Mouse (Mus musculus) MEL (cell line): Measurements from ENCODE around the gene Mpv17l2. TPM values are rescaled to one million over a fixed set of nuclear protein-coding genes. Genes with fewer than 3 reads are reported as not detected.
A peak's percentile ranks its signal among the peaks of the same experiment; 100 is the strongest.

Experiments used
- DNase-seq: peaks from one replicate; pipeline ENCODE4 v3.0.0; 2011; ENCODE audit warnings: low read depth, low spot score
- H3K27ac ChIP-seq: 2 replicates; pipeline ENCODE4 v1.5.1; 2012; ENCODE audit warnings: low read depth, mild to moderate bottlenecking, control low read depth, low read length, moderate library complexity; ENCODE audit not compliant: control insufficient read depth
- H3K27me3 ChIP-seq, 2 experiments: fragments of 150-350 bp in 1 of 2; sonication (generic) in 1 of 2; 2 replicates each; pipeline ENCODE4 v1.6.1; 2012; ENCODE audit warnings: low read length in 2 of 2, mild to moderate bottlenecking in 2 of 2, improper control_type of control experiment in 1 of 2, moderate library complexity in 1 of 2; ENCODE audit not compliant: insufficient read depth in 2 of 2, control insufficient read depth in 1 of 2
- H3K36me3 ChIP-seq, 2 experiments: 2 replicates each; pipeline ENCODE4 v1.6.1; 2012 to 2014; ENCODE audit warnings: low read length in 2 of 2, improper control_type of control experiment in 1 of 2, inconsistent platforms in 1 of 2, mild to moderate bottlenecking in 1 of 2; ENCODE audit not compliant: insufficient read depth in 2 of 2, control insufficient read depth in 1 of 2
- H3K4me1 ChIP-seq, 2 experiments: fragments of 150-350 bp in 1 of 2; sonication (generic) in 1 of 2; 2 replicates each; pipeline ENCODE4 v1.6.1; 2012; ENCODE audit warnings: low read length in 2 of 2, improper control_type of control experiment in 1 of 2, mild to moderate bottlenecking in 1 of 2; ENCODE audit not compliant: insufficient read depth in 2 of 2, control insufficient read depth in 1 of 2
- H3K4me3 ChIP-seq, 2 experiments: fragments of 150-350 bp in 1 of 2; sonication (generic) in 1 of 2; 2 replicates each; pipeline ENCODE4 v1.5.1; 2012; ENCODE audit warnings: low read depth in 2 of 2, low read length in 2 of 2, mild to moderate bottlenecking in 2 of 2, moderate library complexity in 2 of 2, control low read depth in 1 of 2, improper control_type of control experiment in 1 of 2; ENCODE audit not compliant: control insufficient read depth in 1 of 2, insufficient read depth in 1 of 2
- H3K79me2 ChIP-seq: 2 replicates; pipeline ENCODE4 v1.6.1; 2012; ENCODE audit warnings: mild to moderate bottlenecking, low read length, moderate library complexity; ENCODE audit not compliant: control insufficient read depth, poor library complexity, insufficient read depth
- H3K9ac ChIP-seq: 2 replicates; pipeline ENCODE4 v1.6.1; 2012; ENCODE audit warnings: low read depth, mild to moderate bottlenecking, control low read depth, low read length, moderate library complexity; ENCODE audit not compliant: control insufficient read depth, poor library complexity, severe bottlenecking
- H3K9me3 ChIP-seq: fragments of 150-350 bp; sonication (generic); replicated peaks from 2 replicates; pipeline ENCODE4 v1.6.1; 2012; ENCODE audit warnings: mild to moderate bottlenecking, low read length, improper control_type of control experiment, moderate library complexity; ENCODE audit not compliant: insufficient read depth
- CHD1 ChIP-seq: IDR thresholded peaks from 2 replicates; pipeline ENCODE4 v1.6.1; 2012; ENCODE audit warnings: low read depth, mild to moderate bottlenecking, inconsistent platforms, low read length, improper control_type of control experiment
- CHD2 ChIP-seq: IDR thresholded peaks from 2 replicates; pipeline ENCODE4 v1.6.1; 2011; ENCODE audit warnings: low read length, improper control_type of control experiment
- CTCF ChIP-seq, 3 experiments: IDR thresholded peaks in 2 of 3; conservative IDR thresholded peaks in 1 of 3; 2 replicates each; pipeline ENCODE4 v1.5.1; 2011 to 2012; ENCODE audit warnings: low read length in 3 of 3, low read depth in 2 of 3, mild to moderate bottlenecking in 2 of 3, improper control_type of control experiment in 1 of 3, inconsistent platforms in 1 of 3, mixed read lengths in 1 of 3, moderate library complexity in 1 of 3; ENCODE audit not compliant: control insufficient read depth in 1 of 3, insufficient read depth in 1 of 3, poor library complexity in 1 of 3, severe bottlenecking in 1 of 3
- E2F4 ChIP-seq: IDR thresholded peaks from 2 replicates; pipeline ENCODE4 v1.6.1; 2011; ENCODE audit warnings: low read depth, low read length, improper control_type of control experiment, borderline replicate concordance
- ELF1 ChIP-seq: IDR thresholded peaks from 2 replicates; pipeline ENCODE4 v1.6.1; 2014; ENCODE audit warnings: low read depth, mild to moderate bottlenecking, inconsistent platforms, low read length, improper control_type of control experiment, moderate library complexity
- GABPA ChIP-seq: IDR thresholded peaks from 2 replicates; pipeline ENCODE4 v1.6.1; 2012; ENCODE audit warnings: low read depth, mild to moderate bottlenecking, inconsistent platforms, low read length, improper control_type of control experiment, moderate library complexity
- GATA1 ChIP-seq: IDR thresholded peaks from 2 replicates; pipeline ENCODE4 v1.6.1; 2011; ENCODE audit warnings: low read depth, low read length, improper control_type of control experiment
- MAFK ChIP-seq: IDR thresholded peaks from 2 replicates; pipeline ENCODE4 v1.6.1; 2011; ENCODE audit warnings: low read depth, mild to moderate bottlenecking, low read length, improper control_type of control experiment, borderline replicate concordance
- MAX ChIP-seq: IDR thresholded peaks from 2 replicates; pipeline ENCODE4 v1.6.1; 2011; ENCODE audit warnings: low read length, improper control_type of control experiment
- MEF2A ChIP-seq: IDR thresholded peaks from 2 replicates; pipeline ENCODE4 v1.6.1; 2014; ENCODE audit warnings: low read depth, mild to moderate bottlenecking, inconsistent platforms, low read length, improper control_type of control experiment; ENCODE audit not compliant: poor library complexity, insufficient replicate concordance, severe bottlenecking; ENCODE audit errors: extremely low read depth
- MYB ChIP-seq: IDR thresholded peaks from 2 replicates; pipeline ENCODE4 v1.6.1; 2011; ENCODE audit warnings: mild to moderate bottlenecking, low read depth, low read length, improper control_type of control experiment
- NELFE ChIP-seq: IDR thresholded peaks from 2 replicates; pipeline ENCODE4 v1.6.1; 2011; ENCODE audit warnings: low read depth, low read length, improper control_type of control experiment
- NRF1 ChIP-seq: IDR thresholded peaks from 2 replicates; pipeline ENCODE4 v1.6.1; 2014; ENCODE audit warnings: low read depth, mild to moderate bottlenecking, inconsistent platforms, low read length, improper control_type of control experiment, moderate library complexity; ENCODE audit not compliant: poor library complexity, insufficient read depth, severe bottlenecking
- POLR2AphosphoS2 ChIP-seq: IDR thresholded peaks from 2 replicates; pipeline ENCODE4 v1.6.1; 2011; ENCODE audit warnings: low read length, improper control_type of control experiment
- POLR2AphosphoS5 ChIP-seq: IDR thresholded peaks from 2 replicates; pipeline ENCODE4 v1.6.1; 2012; ENCODE audit warnings: low read depth, borderline replicate concordance, mild to moderate bottlenecking, inconsistent platforms, low read length, moderate library complexity, mixed read lengths
- RAD21 ChIP-seq: IDR thresholded peaks from 2 replicates; pipeline ENCODE4 v1.6.1; 2011; ENCODE audit warnings: mild to moderate bottlenecking, low read depth, low read length, improper control_type of control experiment
- SIN3A ChIP-seq: IDR thresholded peaks from 2 replicates; pipeline ENCODE4 v1.6.1; 2012; ENCODE audit warnings: low read length, improper control_type of control experiment, inconsistent platforms
- SMC3 ChIP-seq: IDR thresholded peaks from 2 replicates; pipeline ENCODE4 v1.6.1; 2011; ENCODE audit warnings: low read depth, low read length, improper control_type of control experiment
- UBTF ChIP-seq: IDR thresholded peaks from 2 replicates; pipeline ENCODE4 v1.6.1; 2012; ENCODE audit warnings: low read depth, mild to moderate bottlenecking, inconsistent platforms, low read length, improper control_type of control experiment, moderate library complexity, borderline replicate concordance; ENCODE audit not compliant: insufficient read depth
- USF2 ChIP-seq, 2 experiments: IDR thresholded peaks; 2 replicates each; pipeline ENCODE4 v1.6.1; 2011 to 2012; ENCODE audit warnings: improper control_type of control experiment in 2 of 2, low read length in 2 of 2, borderline replicate concordance in 1 of 2, inconsistent platforms in 1 of 2, low read depth in 1 of 2, mild to moderate bottlenecking in 1 of 2; ENCODE audit not compliant: insufficient read depth in 1 of 2
- ZC3H11A ChIP-seq: IDR thresholded peaks from 2 replicates; pipeline ENCODE4 v1.6.1; 2012; ENCODE audit warnings: low read depth, mild to moderate bottlenecking, inconsistent platforms, low read length, improper control_type of control experiment
- ZKSCAN1 ChIP-seq: IDR thresholded peaks from 2 replicates; pipeline ENCODE4 v1.6.1; 2012; ENCODE audit warnings: low read depth, mild to moderate bottlenecking, inconsistent platforms, low read length, improper control_type of control experiment, moderate library complexity
- ZNF384 ChIP-seq: IDR thresholded peaks from 2 replicates; pipeline ENCODE4 v1.6.1; 2012; ENCODE audit warnings: low read depth, mild to moderate bottlenecking, inconsistent platforms, low read length, improper control_type of control experiment
- polyA plus RNA-seq, 2 experiments: library from polyadenylated mRNA; stranded (reverse) in 1 of 2; unstranded in 1 of 2; fragments of >175 nt in 1 of 2; fragments of >200 nt in 1 of 2; gene quantifications; 2 replicates each; pipeline versions ENCODE4 v1.2.1 to v1.2.4; 2012; ENCODE audit warnings: low replicate concordance in 2 of 2, low read depth in 1 of 2; ENCODE audit not compliant: insufficient read length in 2 of 2, insufficient read depth in 1 of 2, missing spikeins in 1 of 2
- total RNA-seq: library from RNA; depleted of rRNA; stranded (reverse); fragments of 300-350 nt; gene quantifications from 2 replicates; pipeline ENCODE4 v1.2.3, GENCODE M21; 2012

The Mpv17l2 gene
- total and polyA plus RNA-seq, 3 experiments, result 52.8 to 102 TPM; not detected in 1

GRCm38 (mm10) chr8:70718297-70718696 is 42.4 kb downstream of the Mpv17l2 start, which contains the start of gene Gm3336:
Gm3336 (plus strand) TSS chr8:70718543.
- DNase-seq, result peak; percentile 72
- Histone ChIP-seq H3K27me3 (no peaks in the 10 kb centered on the region), H3K9ac (peak within 1 kb of the TSS; percentile 0; the same call in 1 of the 2 replicates), H3K9me3 (no peaks in the 10 kb centered on the region), H3K4me3 (no peak within 1 kb of the TSS), H3K27ac (no peak within 1 kb of the TSS), H3K4me1 (no peaks in the 10 kb centered on the region), H3K79me2 (no peaks in the 10 kb centered on the region), H3K36me3 (no peaks in the 10 kb centered on the region)
- TF ChIP-seq NRF1, result 0 out of 2 replicates have a peak, but pooled peaks have one; percentile 15
- no peak for TF ChIP-seq NELFE
- TF ChIP-seq E2F4, result no peak
- no peak for TF ChIP-seq POLR2AphosphoS5
- no peak for TF ChIP-seq CHD2
- no peak for TF ChIP-seq MAFK
- no peak for TF ChIP-seq CHD1
- no peak for TF ChIP-seq MYB
- no peak for TF ChIP-seq MAX
- peak; percentile 60 for TF ChIP-seq SMC3
- no peak for TF ChIP-seq ZNF384
- TF ChIP-seq UBTF, result no peak
- no peak for TF ChIP-seq ZKSCAN1
- peak; percentile 66 for TF ChIP-seq RAD21
- no peak for TF ChIP-seq POLR2AphosphoS2
- TF ChIP-seq ZC3H11A, result peak; percentile 45; the same call in 1 of the 2 replicates
- no peak for TF ChIP-seq MEF2A
- no peak for TF ChIP-seq GATA1
- TF ChIP-seq SIN3A, result no peak
- TF ChIP-seq CTCF (IDR thresholded peaks at IDR 0.05 in 2 of 3, conservative IDR thresholded peaks at IDR 0.05 in 1 of 3; ENCODE audit: control insufficient read depth in 1 of 3, insufficient read depth in 1 of 3, low read depth in 2 of 3, low read length in 3 of 3, poor library complexity in 1 of 3, severe bottlenecking in 1 of 3), result peak; percentile 84 to 96 (median 85)
- no peak for TF ChIP-seq GABPA
- no peak for TF ChIP-seq ELF1
- TF ChIP-seq USF2 (IDR thresholded peaks at IDR 0.05; ENCODE audit: borderline replicate concordance in 1 of 2, insufficient read depth in 1 of 2, low read depth in 1 of 2, low read length in 2 of 2), result no peak
- TF ChIP-seq, all 39 proteins: peak for 5
